Mouse (Mus musculus) right cerebral cortex, postnatal 14 days (tissue): ENCODE data around the gene Dkk3.

ENCODE experiments used
- DNase-seq: peaks from one replicate; pipeline ENCODE4 v3.0.0; 2022

The Dkk3 gene

DNA sequence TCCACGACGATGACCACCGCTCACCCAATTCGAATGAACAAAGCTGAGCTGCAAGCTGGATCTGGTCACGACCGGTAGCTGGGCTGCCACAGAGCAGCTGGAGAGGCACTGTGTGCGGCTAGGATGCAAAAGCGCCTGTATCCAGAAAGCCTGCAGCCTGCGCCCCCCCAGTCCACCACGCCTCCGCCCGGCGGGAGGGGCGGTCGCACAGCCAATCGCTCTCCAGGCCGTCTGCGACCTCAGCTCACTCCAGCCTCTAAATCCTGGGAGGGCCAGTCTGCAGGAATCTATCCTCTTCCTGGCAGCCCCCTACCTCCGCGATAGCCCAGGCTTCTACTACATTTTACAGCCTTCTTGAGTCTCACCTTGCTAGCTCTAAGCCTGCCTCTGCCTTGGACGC is at the start of gene Dkk3:
Dkk3 (minus strand) TSS at position 116 of the 400 bp plus-strand sequence.
- peak; percentile 60 for DNase-seq

DNA sequence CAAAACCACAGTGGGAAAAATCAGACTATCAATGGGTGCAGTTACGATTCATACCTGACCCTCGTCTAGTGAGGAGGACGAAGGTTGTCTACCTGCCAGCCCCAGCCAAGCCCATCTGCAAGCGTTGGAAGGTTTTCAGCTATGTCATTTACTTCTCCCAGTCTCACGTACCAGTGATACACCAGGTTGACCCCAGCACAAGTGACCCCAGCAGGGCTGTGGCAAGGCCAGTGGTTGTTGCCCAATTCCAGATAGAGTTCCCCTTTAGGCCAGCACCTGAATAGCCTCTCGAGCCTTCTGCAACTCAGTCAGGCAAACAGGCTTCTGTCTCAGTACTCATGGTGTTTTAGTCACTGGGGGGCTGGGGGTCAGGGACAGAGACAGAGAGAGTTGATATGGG is 48.9 kb upstream of the Dkk3 start:
- DNase-seq = no peak

- DNase-seq = no peak
Measured at GRCm38 (mm10) chr7:112205513-112205912, 46.7 kb upstream of the Dkk3 start.

DNA sequence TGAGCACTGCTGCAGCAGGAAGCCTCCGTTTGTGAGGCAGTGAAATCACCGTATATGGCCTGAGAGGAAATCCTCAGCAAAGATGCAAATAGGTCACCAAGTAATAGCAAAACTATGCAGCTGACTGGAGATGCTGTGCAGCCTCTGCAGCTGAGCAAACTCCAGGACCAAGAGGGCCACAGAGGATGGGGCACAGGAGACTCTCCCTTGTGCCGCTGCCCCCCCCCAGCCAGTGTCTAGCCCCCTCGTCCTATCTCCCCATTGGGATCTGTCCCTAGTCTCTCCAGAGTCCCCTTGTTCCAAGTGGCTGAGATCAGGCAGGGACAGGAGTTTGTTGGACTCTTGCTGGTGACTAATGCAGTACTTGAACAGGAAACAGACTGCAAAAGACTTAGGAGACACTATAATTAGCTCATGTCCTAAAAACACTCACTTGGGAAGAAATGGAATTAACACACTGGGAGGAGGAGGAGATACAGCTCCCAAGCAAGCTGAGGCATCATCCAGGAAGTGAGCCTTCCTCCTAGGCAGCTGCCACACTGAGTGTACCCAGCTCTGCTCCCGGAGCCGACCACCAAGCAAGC is 45.6 kb upstream of the Dkk3 start:
- DNase-seq = no peak

GRCm38 (mm10) chr7:112203937-112204336 is 45.1 kb upstream of the Dkk3 start:
- DNase-seq = no peak

DNA sequence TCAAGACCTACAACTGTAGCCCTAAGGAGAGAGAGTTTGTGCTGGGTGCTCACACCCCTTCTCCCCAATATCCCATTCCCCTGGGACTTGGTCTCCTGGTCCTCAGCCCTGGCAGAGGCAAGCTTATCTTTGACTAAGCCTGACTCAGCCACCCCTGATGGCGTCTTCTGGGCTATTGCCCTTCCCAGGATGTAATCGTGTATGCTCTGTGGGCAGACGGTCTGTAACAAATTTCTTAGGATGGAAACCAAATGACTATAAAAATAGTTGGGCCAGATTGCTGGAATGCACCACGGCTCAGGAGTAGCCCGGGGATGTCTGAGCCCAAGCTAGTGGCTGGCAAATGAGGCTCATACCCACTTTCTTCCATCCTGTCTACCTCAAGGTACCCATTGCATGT is 44.0 kb upstream of the Dkk3 start:
- no peak for DNase-seq

DNA sequence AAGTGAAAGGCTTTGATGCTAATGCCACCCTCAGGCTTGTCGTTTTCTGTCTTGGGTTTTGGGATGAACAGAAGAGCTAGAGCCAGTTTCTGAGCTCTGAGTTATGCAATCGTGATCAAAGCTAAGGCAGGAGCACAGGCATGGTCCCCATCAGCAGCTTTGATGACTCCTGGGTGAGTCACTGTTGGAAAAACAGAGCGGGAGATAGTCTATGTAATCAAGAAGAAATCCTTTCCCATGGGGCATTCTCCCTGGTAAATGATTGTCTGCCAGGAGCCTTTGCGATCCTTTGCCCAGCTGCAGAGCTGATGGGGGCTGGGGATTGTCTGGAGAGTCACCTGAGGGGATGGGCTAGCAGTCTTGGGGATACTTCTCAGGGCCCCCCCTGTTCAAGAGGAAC is 43.3 kb upstream of the Dkk3 start:
- no peak for DNase-seq

DNA sequence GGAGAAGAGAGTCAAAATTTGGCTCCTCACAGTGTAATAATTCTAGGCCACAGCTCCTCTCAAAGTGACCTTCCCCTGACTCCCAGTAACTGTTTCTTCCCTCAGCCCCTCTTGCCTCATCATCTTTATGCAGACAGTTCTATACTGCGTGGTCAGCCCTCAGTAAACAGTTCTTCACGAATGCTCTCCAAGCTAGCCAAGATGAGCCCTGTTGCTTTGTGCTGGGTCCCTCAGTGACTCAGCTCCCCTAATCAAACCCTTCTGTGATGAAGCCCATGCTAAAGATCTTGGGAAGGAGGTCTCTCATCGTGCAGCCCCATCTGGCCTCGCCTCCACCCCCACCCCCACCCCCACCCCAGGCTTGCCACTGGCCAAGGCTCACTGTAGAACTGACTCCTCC is 41.9 kb upstream of the Dkk3 start:
- DNase-seq = no peak

DNA sequence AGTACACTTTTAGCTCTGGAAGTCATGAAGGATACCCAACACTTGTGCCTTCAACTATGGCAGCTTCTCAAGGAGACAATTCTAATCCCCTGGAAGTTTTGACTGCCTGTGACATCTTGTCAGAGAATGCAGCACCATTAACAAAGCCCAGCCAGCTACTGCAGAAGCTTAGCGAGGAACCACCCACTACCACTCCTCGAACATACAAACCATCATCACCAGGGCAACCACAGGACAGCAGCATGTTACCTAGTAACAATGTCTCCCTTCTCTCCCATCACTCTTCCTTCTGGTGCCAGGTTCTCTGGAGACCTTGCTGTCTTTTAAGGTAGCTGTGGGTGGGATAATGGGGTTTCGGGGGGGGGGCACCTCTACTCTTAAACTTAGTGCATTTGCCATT is 40.5 kb upstream of the Dkk3 start:
- DNase-seq = no peak

DNA sequence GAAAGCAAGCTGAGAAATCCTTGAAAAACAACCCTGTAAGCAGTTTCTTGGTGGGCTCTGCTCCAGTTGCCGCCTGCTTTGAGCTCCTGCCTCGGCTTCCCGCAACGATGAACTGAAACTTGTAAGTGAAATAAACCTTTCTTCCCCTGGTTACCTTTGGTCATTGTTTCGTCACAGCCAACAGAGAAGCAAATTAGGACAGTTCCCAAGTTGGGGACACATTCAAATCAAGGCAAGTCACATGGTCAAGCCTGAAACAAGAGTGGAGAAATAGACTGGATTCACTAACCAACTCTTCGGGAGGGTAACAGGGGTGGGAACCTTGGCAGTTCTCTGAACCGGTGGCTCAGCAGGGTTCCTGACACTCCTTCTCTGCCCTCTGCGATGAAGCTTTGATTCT is 38.6 kb upstream of the Dkk3 start:
- DNase-seq = no peak

DNA sequence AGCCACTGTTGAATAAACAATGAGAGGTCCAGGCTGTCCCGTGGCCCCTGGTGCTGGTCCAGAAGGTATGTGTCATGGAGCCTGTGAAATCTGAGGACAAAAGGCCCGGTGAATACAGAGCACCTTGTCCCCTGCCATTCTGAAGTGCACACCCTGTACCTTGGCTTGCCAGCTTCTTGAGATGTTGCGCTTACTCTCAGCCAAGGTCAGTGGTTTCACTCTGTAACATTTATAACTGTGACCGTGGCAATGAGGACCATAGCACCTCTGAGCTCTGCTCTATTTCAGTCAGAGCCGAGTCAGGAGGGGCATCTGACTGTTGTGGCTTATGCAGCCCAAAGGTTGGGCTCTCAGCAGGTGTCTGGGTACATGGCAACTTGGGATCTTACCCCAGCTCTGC is 35.4 kb upstream of the Dkk3 start:
- DNase-seq = no peak

- DNase-seq = no peak
Measured at GRCm38 (mm10) chr7:112192778-112193177, 33.9 kb upstream of the Dkk3 start.

DNA sequence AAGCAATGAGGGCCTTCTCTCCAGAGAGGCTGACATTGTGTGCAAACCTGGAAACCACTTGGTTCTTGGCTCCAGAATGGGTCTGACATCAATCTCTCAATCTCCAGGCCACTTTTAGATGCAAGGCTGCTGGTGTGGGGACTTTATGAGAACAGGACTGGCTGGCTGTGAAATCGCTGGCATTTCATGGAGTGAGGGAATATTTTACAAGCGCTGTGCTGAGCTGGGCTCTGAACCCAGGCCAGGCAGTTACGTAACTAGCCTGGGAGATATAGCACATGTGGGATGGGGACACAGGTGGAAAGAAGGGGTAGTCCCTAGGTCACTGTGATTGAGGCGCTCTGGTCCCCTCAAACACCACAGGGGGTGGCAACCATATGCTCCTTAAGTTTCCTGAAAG is 33.4 kb upstream of the Dkk3 start:
- no peak for DNase-seq

DNA sequence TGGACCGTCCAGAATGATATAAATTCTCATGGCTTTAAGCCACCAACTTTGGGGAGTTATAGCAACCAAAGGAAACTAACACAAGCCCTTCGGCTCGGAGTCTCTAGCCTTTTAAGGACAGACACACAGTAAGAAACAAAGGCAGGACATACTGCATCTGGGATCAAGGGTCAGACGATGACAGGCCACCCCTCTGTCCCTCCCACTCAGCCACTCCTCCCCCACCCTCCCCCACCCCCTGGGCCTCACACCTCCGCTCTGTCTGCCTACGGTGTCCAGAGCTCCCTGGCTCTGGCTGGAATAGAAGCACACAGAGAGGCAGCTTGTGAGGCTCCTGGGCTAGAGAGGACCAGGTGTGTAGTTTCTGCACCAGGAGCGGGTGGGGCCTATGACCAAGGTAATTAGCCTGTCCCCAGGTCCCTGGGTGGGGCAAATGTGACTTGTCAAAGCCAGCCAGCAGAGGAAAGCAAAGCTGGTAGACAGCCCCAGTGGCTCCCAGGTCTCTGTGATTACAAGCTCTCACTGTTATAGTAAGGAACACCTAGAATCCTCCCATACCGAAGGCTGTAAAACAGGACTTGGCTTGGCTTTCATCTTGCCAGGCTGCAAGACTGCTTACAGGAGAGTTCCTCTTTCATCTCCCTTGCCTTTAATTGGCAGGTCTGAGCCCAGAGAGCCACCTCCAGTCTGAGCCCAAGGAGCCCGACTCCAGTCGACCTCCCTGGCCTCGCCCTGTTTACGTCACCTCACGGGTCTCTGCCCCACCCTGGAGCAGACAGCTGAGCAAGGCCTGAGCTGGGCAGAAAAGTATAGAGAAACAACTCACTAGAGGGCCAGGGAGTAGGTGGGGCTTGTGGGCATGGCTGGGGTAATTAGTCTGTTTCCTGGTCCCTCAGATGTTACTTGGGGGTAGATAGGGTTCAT is 28.9 kb upstream of the Dkk3 start:
- no peak for DNase-seq

- no peak for DNase-seq
Measured at GRCm38 (mm10) chr7:112186871-112187270, 28.0 kb upstream of the Dkk3 start.

- no peak for DNase-seq
Measured at GRCm38 (mm10) chr7:112185226-112185745, 26.4 kb upstream of the Dkk3 start.

DNA sequence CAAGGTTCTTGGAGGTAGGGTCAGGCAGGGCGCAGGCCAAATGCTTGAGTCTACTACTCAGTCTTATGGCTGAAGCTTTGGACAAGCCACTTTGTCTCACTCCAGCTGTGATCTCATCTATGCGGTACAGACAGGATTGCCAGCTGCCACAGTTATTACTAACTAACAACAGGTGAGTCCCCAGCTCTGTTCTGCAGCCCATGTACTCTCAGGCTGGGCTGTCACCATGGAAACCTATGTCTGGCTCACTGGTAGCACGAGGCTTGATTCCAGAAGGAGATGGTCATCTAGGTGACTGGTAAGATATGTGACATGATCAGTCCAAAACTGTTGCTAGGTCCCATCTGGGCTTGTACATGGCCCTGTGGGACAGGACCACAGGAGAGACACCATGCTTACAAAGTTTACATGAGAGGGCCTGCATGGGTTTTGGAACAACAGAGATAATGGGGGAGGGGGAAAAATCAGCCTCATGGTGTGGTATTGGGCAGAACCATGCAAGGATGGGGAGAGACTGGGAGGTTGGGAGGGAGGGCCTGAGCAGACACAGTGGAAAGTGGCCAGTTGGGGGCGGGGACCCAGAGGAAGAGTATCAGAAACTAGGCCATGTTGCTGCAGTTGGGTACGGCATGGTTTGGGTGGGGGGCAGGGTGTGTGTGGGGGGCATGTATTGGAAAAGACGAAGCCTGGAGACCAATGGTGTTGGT is 25.8 kb upstream of the Dkk3 start:
- no peak for DNase-seq

DNA sequence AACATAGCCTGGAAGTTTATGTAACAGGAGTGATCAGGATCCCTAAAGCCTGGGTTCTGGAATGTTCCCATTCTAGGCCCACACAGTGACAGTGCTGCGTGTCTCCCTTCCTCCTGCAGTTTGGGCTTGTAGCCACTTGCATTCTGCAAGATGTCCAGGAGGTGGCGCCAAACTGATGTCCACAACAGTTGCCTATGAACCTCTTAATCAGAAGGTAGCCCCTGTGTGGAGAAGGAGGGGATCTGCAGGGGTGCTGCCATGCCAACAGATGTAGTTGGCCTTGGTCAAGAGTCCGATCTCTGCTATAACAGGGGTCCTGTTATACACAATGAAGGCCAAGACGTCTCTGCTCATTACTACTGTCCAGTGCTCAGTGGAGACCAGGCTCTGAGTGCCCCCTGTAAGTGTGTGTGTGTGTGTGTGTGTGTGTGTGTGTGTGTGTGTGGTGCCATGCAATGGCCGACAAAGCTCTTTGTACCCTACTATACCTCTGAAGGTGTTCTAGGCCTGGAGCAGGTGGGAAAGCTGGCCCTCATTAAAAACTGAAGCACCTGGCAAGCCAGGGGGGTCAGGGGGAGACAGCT is 24.5 kb upstream of the Dkk3 start:
- DNase-seq = peak; percentile 87

- peak; percentile 88 for DNase-seq
Measured at GRCm38 (mm10) chr7:112180235-112180705, 21.4 kb upstream of the Dkk3 start.

GRCm38 (mm10) chr7:112176627-112177026 is 17.8 kb upstream of the Dkk3 start:
- no peak for DNase-seq

GRCm38 (mm10) chr7:112172669-112173068 is 13.8 kb upstream of the Dkk3 start:
- no peak for DNase-seq

- DNase-seq = no peak
Measured at GRCm38 (mm10) chr7:112169955-112170692, 11.3 kb upstream of the Dkk3 start.
